Mouse (Mus musculus) cerebellum, postnatal 14 days (tissue): ENCODE data around the gene Lcn12.

Experiments used
- DNase-seq, 2 experiments: peaks; one replicate each; pipeline ENCODE4 v3.0.0; 2021; ENCODE audit warnings: mixed read lengths in 2 of 2

The Lcn12 gene

DNA sequence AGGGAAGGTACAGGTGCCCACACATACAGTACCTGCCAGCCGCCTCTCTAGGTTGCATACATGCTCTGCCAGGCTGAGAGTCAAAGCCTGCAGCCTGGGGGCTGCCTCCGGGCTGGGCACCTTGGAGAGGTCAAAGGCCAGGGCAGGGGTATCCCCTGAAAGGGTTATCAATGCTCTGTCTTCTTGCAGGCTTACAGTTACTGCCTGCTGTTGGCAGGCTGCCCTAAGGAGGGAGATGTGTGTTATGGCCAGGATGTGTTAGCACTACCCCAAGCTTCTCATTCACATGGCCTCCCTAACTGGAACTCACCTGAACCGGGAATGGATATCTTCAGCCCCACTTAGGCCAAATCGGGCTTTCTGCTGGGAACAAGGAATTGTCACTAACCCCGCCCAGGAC lies 33.6 kb downstream of the Lcn12 start:
- no peak for DNase-seq

GRCm38 (mm10) chr2:25458911-25459310 lies 34.8 kb downstream of the Lcn12 start:
- DNase-seq, result peak; percentile 62 to 71

- peak; percentile 84 to 88 for DNase-seq
Measured at GRCm38 (mm10) chr2:25457022-25457896, 36.5 kb downstream of the Lcn12 start.

DNA sequence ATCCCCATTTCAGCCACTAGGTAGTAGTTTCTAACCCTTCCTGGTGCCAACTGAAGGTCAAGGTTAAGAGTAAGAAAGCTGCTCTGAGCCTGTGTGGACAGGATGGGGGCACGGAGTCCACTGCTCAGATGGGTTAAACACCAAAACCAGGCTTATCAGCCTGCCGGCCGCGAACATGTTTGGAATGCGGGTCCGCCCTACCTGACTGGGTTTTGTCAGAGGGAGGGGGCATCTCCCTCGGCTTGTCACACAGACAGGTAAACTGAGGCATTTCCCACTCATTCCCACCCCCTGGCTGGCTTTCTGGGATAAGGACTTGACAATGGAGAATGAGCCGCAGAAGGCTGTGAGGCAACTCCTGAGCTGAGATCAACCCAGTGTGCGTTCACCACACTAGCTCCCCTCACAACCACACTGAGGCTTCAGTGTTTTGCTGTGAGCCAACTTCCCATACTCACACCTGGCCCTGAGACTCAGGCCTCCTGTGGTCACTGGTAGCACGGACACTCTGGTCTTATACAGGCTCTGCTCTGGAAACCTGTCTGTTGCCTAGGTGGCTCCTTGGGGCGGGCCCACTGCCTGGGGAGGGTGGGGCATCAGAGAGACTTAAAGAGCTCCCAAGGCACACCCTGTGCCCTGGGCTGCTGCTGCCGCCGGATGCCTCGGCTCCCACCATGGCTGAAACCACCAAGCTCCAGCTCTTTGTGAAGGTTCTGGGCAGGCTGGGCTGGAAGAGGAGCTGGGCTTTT lies 37.3 kb downstream of the Lcn12 start, which contains the start of gene Clic3:
TSS of gene Clic3 (plus strand) at position 634 of the 749 bp plus-strand sequence.
- DNase-seq, result peak in 1 of 2 experiments; percentile 52

DNA sequence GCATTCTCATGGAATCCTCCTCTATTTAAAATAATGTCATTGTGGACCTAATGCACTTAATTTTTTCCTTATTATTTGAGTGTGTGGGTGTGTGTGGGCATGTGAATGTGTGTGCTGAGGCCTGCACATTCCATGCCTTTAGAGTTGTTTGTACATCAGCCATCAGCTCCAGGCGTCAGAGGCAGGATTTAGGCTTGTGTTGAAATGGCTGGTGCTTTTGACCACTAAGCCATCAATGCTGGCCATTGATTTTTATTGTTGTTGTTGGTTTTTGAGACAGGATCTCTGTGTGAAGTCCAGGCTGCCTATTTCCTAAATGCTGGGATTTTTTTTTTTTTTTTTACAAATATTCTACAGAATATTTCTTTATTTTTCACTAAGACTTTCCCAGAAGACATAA lies 40.8 kb downstream of the Lcn12 start:
- no peak for DNase-seq

DNA sequence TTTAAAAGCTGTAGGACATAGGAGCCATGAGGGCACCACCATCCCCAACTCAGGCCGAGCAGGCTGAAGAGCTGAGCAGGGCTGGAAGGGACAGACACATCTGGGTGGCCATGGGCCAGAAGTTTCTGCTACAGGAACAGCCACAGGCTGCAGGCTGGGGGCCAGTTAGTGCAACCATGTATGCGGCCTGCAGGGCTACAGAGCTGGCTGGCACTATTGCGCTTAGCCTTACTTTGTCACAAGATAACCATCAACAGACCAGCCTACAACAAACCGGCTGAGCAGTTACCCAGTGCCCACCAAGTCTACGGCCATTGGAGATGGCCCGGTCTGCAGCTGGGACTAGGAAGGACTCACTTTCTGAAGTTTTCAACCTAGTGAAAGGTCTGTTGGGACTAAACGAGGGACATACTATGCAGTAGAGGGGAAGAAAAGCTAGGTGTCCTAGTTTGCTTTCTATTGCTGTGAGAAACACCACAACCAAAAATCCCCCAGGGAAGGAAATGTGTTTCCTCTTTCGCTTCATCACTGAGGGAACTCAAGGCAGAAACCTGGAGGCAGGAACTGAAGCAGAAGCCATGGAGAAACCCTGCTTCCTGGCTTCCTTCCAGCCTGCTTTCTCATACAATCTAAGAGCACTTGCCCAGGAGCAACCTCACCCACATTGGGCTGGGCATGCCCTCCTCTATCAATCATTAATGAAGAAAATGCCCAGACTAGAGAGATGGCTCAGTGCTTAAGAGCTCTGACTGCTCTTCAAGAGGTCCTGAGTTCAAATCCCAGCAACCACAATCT lies 42.7 kb downstream of the Lcn12 start:
- no peak for DNase-seq

DNA sequence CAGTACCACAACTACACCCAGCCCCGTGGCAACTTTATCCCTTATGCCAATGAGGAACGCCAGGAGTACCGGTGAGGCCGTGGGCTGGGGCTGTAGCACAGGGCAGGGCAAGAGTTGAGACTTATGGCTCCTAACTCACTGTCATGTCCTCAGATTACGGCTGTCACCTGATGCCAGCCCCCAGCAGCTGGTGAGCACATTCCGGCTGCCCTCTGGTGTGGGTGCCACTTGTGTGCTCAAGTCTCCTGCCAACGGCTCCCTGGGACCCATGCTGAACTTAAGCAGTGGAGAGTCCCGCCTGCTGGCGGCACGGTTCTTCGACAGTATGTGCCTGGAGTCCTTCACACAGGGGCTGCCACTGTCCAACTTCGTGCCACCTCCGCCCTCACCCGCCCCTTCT lies 51.0 kb downstream of the Lcn12 start:
- DNase-seq, result no peak

DNA sequence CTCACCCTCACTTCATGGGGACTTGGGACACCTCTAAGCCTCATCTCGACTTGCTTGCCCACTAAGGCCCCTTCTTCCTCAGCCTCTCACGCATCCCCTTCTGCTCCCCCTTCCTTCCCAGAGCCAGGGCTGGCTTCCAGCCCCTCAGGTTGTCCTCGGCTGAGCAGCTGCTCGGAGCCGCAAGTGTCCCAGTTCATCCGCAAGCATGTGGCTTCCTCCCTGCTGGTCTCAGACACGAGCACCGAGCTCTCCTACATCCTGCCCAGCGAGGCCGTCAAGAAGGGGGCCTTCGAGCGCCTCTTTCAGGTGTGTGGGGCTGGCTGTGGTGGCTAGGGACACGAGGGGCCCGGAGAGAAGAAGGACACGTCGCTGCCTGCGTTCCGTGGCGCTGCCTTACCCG lies 52.6 kb downstream of the Lcn12 start:
- DNase-seq, result peak in 1 of 2 experiments; percentile 34
